Mouse (Mus musculus) ES-E14 (cell line): ENCODE results near the gene Cd8b1.

Experiments
- CHD2 ChIP-seq: IDR thresholded peaks from 2 replicates; pipeline ENCODE4 v1.6.1; 2014; ENCODE audit warnings: mild to moderate bottlenecking, low read depth, low read length, inconsistent platforms
- HCFC1 ChIP-seq: IDR thresholded peaks from 2 replicates; pipeline ENCODE4 v1.6.1; 2012; ENCODE audit warnings: low read length, inconsistent platforms, borderline replicate concordance; ENCODE audit not compliant: insufficient read depth
- MAFK ChIP-seq: IDR thresholded peaks from 2 replicates; pipeline ENCODE4 v1.6.1; 2014; ENCODE audit warnings: mild to moderate bottlenecking, low read depth, low read length, inconsistent platforms; ENCODE audit not compliant: insufficient read depth
- ZNF384 ChIP-seq: IDR thresholded peaks from 2 replicates; pipeline ENCODE4 v1.6.1; 2012; ENCODE audit warnings: low read depth, low read length, inconsistent platforms

DNA sequence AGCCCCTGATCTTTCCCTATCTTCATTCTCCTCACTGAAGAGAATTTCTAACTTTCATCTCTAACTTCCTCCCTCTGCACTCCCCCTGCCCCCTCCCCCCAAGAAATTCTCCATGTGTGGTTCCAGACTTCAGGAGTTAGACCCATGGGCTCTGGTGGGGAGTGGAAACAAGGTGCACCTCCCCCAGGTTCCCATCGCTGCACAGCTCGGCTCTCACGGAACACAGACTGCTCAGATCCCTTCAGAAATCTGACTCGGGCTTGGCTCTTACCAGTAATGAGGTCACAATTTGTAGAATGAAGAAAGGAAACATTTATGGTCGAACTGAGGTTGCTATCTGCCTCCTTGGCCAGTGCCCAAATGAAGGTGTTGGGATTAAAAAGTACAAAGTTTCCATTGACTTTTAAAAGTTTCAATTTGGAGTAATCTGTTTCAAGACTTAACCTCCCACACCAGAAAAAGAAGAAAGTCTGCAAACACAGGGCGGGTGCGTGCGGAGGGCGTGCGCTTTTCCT, 38.6 kb downstream of the Cd8b1 start:
- TF ChIP-seq MAFK = no peak
- no peak for TF ChIP-seq CHD2
- no peak for TF ChIP-seq ZNF384
- no peak for TF ChIP-seq HCFC1
